Mouse (Mus musculus): ENCODE measurements around the gene Trmt112. TPM values are rescaled to one million over a fixed set of nuclear protein-coding genes. Genes with fewer than 3 reads are reported as not detected.
A peak's percentile ranks its signal among the peaks of the same experiment; 100 is the strongest.

Trmt112 gene
- polyA plus RNA-seq, 1 experiment from 2014 or later, result 148 TPM

DNA sequence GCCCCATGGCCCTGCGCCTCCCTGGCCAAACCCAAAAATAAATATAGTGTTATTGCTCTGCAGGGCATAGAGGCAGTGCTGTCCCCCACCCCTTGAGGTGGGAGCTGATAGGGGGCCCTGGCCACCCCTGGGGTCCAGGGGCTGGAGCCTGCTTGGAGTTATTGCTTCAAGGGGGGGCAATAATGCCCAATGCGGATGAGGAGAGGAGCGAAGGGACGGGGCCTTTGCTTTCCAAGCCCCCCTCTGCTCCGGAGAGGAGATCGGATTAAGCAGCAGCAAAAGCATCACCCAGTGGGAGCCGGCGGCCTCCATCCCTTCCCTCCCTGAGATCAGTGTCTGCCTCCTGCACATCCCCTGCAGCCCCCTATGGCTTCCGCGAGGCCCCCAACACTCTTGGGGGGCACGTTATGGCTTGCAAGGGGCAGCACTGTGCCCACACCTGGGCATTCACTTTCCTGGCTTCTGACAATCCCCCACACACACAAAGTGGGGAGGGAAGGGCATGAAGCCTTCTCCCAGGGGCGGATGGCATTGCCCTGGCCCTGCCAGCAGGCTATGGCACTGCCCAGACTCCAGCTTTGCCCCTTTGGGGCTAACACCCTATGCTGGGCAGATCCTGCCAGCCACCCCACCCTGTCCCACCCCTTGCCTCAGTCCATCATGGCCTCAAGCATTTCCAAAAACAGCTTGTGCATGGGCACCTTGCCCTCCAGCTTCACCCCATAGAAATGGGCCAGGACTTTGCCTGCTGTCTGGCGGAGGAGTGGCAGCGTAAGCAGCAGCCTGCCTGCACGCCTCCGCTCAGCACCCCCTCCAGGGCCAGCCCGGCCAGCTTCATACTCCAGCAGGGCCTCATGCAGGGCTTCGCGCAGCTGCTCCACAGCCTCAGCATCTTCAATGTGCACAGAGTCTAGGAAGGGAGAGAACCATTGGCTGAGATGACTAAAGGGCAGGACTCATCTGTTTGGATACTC, 1.9 kb downstream of the Trmt112 start:
- peaks cover 34% of the 10 kb centered on the region for H3K4me1 ChIP-seq
- H3K27ac ChIP-seq, result no peak overlapping the region
- H3K36me3 ChIP-seq, result peaks cover 48% of the 10 kb centered on the region
- H3K9me3 ChIP-seq (replicated peaks), result no peaks in the 10 kb centered on the region
- WGBS, result 82% methylated on average over 19 of the region's 19 CpGs
- no peaks in the 10 kb centered on the region for H3K27me3 ChIP-seq
- H3K4me3 ChIP-seq (replicated peaks), result peak overlapping the region; percentile 70
- peak overlapping the region; percentile 90 for H3K4me2 ChIP-seq
- no peak for ATAC-seq (replicated peaks; ENCODE audit: low FRiP score)
- H3K9ac ChIP-seq, result 0 out of 2 replicates have a peak overlapping the region, but pooled peaks have one; percentile 31

DNA sequence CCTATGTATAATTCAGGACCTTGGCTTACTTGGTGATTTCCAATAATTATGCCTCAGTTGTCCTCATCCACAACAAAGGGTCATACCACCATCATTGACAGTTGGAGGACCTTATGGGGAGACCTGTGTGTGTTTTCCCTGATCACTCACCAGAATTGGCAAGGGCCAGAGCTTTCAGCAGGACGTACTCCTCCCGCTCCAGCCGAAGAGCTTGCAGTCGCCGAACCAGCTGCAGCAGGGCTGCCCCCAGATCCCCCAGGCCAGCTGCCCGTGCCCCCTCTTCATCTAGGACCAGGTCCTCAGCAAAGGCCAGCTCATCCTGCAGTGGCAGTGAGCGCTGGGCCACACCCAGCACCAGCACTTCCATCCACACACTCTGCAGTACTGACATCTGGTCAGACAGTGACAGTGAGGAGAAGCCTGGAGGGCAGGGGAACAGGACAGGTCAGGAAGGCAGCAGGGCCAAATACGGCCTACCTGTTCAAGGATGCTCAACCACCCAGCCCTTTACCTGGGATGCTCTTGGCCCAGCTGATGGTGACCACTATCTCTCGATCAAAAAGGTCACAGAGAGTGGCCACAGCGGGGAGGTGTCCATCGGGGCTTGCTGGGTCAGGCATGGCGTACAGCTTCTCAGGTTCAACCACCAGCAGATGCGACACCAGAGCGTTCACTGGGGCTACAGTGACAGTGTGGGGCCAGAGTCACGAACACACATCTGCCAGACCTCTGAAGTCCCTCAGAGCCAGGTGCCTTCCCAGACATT, 2.9 kb downstream of the Trmt112 start:
- WGBS, result 90% methylated on average over 15 of the region's 15 CpGs
- Histone ChIP-seq H3K27me3 (no peaks in the 10 kb centered on the region), H3K4me2 (no peak overlapping the region), H3K4me1 (peaks cover 29% of the 10 kb centered on the region), H3K9ac (no peak overlapping the region), H3K27ac (no peak overlapping the region), H3K36me3 (peaks cover 38% of the 10 kb centered on the region), H3K9me3 (replicated peaks) (no peaks in the 10 kb centered on the region), H3K4me3 (replicated peaks) (no peak overlapping the region)
- ATAC-seq (replicated peaks; ENCODE audit: low FRiP score), result no peak

DNA sequence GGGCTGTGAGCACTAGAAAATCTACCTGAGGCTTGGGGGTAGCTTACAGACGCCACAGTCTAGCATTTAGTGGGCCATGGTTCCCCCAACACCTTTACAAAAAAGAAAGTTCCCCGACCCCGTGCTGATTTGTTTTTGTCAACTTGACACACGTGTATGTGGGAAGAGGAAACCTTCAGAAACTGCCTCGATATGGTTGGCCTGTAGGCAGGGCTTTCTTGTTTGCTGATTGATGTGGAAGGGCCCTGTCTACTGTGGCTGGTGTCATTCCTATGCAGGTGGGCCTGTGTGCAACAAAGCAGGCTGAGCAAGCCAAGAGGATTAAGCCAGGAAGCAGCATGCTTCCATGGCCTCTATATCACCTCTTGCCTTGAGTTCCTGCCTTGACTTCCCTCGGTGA, 3.5 kb downstream of the Trmt112 start:
- H3K36me3 ChIP-seq, result peaks cover 37% of the 10 kb centered on the region
- no peak overlapping the region for H3K4me2 ChIP-seq
- no peaks in the 10 kb centered on the region for H3K9me3 ChIP-seq (replicated peaks)
- ATAC-seq (replicated peaks; ENCODE audit: low FRiP score), result no peak
- 87% methylated on average over 6 of the region's 6 CpGs for WGBS
- H3K9ac ChIP-seq, result no peak overlapping the region
- no peaks in the 10 kb centered on the region for H3K27me3 ChIP-seq
- no peak overlapping the region for H3K27ac ChIP-seq
- H3K4me3 ChIP-seq (replicated peaks), result no peak overlapping the region
- peaks cover 23% of the 10 kb centered on the region for H3K4me1 ChIP-seq

- H3K27ac ChIP-seq, result peak overlapping the region; percentile 41; the same call in 1 of the 2 replicates
- ATAC-seq (replicated peaks; ENCODE audit: low FRiP score), result no peak
- H3K36me3 ChIP-seq, result peaks cover 43% of the 10 kb centered on the region
- no peaks in the 10 kb centered on the region for H3K27me3 ChIP-seq
- H3K9ac ChIP-seq, result no peak overlapping the region
- H3K4me3 ChIP-seq (replicated peaks), result no peak overlapping the region
- H3K4me1 ChIP-seq, result peaks cover 13% of the 10 kb centered on the region
- H3K9me3 ChIP-seq (replicated peaks), result no peaks in the 10 kb centered on the region
- H3K4me2 ChIP-seq, result no peak overlapping the region
- 78% methylated on average over 11 of the region's 11 CpGs for WGBS
Observed at GRCm38 (mm10) chr19:6913991-6914390, 4.5 kb downstream of the Trmt112 start.

DNA sequence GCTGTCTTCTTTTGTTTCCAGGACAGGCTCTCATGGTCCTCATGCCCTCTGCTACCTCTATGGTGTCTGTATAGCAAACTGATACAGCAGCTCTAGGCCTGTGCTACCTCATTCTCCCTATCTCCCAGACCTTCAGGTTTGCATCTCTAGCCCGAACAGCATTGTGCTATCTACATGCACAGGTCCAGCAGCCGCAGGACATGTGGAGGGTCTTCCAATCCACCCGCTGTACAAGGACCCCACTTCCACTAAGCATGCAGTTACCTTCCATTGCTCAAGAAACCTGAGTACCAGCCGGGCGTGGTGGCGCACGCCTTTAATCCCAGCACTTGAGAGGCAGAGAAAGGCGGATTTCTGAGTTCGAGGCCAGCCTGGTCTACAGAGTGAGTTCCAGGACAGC, 5.0 kb downstream of the Trmt112 start:
- peaks cover 14% of the 10 kb centered on the region for H3K4me1 ChIP-seq
- H3K9me3 ChIP-seq (replicated peaks), result no peaks in the 10 kb centered on the region
- ATAC-seq (replicated peaks; ENCODE audit: low FRiP score), result no peak
- no peak overlapping the region for H3K9ac ChIP-seq
- H3K4me3 ChIP-seq (replicated peaks), result no peak overlapping the region
- H3K27me3 ChIP-seq, result no peaks in the 10 kb centered on the region
- peaks cover 43% of the 10 kb centered on the region for H3K36me3 ChIP-seq
- H3K4me2 ChIP-seq, result no peak overlapping the region
- H3K27ac ChIP-seq, result no peak overlapping the region
- WGBS, result 91% methylated on average over 9 of the region's 9 CpGs

DNA sequence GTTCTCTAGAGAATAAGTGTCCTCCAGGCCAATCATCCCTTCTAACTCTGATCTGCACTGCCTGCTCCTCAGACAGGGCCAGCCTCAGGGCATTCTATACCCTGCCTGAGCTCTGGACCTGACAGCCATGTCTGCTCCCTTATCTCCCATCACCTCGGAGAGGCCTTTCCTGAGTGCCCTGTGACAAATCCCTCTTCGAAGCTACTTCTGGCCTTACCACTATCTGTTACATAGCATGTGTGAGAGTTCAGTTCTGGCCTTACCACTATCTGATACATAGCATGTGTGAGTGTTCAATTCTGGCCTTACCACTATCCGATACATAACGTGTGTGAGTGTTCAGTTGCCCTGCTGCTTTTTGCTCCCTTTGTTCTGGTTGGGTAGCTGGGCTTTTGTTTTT, 5.8 kb downstream of the Trmt112 start:
- Histone ChIP-seq H3K4me3 (replicated peaks) (no peak overlapping the region), H3K4me2 (no peak overlapping the region), H3K36me3 (peaks cover 43% of the 10 kb centered on the region), H3K4me1 (peaks cover 21% of the 10 kb centered on the region), H3K9me3 (replicated peaks) (no peaks in the 10 kb centered on the region), H3K9ac (no peak overlapping the region), H3K27me3 (no peaks in the 10 kb centered on the region), H3K27ac (no peak overlapping the region)
- 83% methylated on average over 4 of the region's 4 CpGs for WGBS
- no peak for ATAC-seq (replicated peaks; ENCODE audit: low FRiP score)

- Histone ChIP-seq H3K4me2 (no peak overlapping the region), H3K36me3 (peaks cover 37% of the 10 kb centered on the region), H3K27me3 (no peaks in the 10 kb centered on the region), H3K4me1 (peaks cover 22% of the 10 kb centered on the region), H3K9me3 (replicated peaks) (no peaks in the 10 kb centered on the region), H3K27ac (no peak overlapping the region), H3K9ac (no peak overlapping the region), H3K4me3 (replicated peaks) (no peak overlapping the region)
- ATAC-seq (replicated peaks; ENCODE audit: low FRiP score), result no peak
- WGBS, result 70% methylated on average over 4 of the region's 4 CpGs
Observed at GRCm38 (mm10) chr19:6916496-6916895, 7.0 kb downstream of the Trmt112 start.

GRCm38 (mm10) chr19:6918321-6918720, 8.8 kb downstream of the Trmt112 start:
- no peak for ATAC-seq (replicated peaks; ENCODE audit: low FRiP score)
- Histone ChIP-seq H3K27me3 (peaks cover 8% of the 10 kb centered on the region), H3K36me3 (peaks cover 19% of the 10 kb centered on the region), H3K9ac (no peak overlapping the region), H3K4me1 (peaks cover 28% of the 10 kb centered on the region), H3K9me3 (replicated peaks) (no peaks in the 10 kb centered on the region), H3K4me2 (no peak overlapping the region), H3K4me3 (replicated peaks) (no peak overlapping the region), H3K27ac (no peak overlapping the region)
- WGBS, result 88% methylated on average over 4 of the region's 4 CpGs

DNA sequence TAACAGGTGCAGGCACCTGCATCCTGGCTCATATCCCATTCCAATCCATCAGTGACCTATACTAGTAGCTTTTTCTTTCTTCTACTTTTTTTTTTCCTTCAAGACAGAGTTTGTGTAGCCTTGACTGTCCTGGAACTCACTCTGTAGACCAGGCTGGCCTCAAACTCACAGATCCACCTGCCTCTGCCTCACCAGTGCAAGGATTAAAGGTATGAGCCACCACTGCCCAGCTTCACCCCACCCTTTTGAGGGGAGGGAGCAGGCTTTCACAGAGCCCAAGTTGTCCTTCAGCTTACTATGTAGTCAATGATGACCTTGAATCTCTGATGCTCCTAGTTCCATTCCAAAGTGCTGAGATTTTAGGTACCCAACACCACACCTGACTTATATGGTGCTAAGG, 9.9 kb downstream of the Trmt112 start:
- H3K9me3 ChIP-seq (replicated peaks), result no peaks in the 10 kb centered on the region
- peaks cover 28% of the 10 kb centered on the region for H3K4me1 ChIP-seq
- H3K27ac ChIP-seq, result 0 out of 2 replicates have a peak overlapping the region, but pooled peaks have one; percentile 27
- 0 out of 2 replicates have a peak overlapping the region, but pooled peaks have one; percentile 75 for H3K9ac ChIP-seq
- H3K4me2 ChIP-seq, result peak overlapping the region; percentile 93; the same call in 1 of the 2 replicates
- peaks cover 7% of the 10 kb centered on the region; the same call in 1 of the 2 replicates for H3K36me3 ChIP-seq
- no peak for ATAC-seq (replicated peaks; ENCODE audit: low FRiP score)
- H3K27me3 ChIP-seq, result peaks cover 19% of the 10 kb centered on the region
- H3K4me3 ChIP-seq (replicated peaks), result no peak overlapping the region

DNA sequence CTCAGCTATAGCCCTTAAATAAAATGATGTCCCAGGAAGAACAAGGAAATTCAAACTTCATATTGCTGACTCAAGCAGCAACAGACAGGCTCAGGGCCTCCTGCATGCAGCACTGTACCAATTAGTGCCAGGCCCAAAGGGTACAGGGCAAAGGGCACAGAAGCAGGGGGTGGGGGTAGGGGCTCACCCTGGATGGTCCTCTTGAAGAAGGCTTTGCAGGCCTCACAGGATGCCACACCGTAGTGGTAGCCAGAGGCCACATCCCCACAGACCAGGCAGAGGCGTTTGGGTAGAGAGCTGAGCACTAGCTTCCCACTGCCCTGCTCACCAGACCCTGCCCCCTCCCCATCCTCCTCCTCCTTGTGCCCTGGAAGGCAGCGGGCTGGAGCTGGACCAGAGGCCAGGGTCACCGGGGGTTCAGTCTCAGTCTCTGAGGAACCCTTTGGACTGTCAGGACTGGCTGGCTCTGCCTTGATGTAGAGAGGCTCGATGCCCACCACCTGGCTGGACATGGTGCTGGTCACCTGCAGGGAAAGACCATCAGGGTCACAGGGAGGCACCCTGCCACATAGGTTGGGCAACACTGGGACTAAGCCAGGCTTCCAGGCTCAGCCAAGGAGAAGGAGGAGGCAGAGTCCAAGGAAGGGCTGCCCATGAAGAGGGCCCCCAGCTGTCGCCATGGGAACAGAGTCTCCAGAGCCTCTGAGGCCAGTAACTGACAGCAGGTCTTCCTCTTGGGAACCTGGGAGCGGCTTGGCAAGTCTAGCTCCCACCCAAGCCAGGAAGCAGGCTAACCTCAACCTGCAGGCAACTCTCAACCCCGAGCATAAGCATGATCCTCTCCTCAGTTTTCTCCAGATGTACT, 10.6 kb downstream of the Trmt112 start:
- Histone ChIP-seq H3K27ac (peak overlapping the region; percentile 91), H3K36me3 (peaks cover 6% of the 10 kb centered on the region; the same call in 1 of the 2 replicates), H3K9ac (peak overlapping the region; percentile 75; the same call in 1 of the 2 replicates), H3K4me1 (peaks cover 34% of the 10 kb centered on the region), H3K4me3 (replicated peaks) (peak overlapping the region; percentile 85), H3K4me2 (peak overlapping the region; percentile 93), H3K9me3 (replicated peaks) (no peaks in the 10 kb centered on the region), H3K27me3 (peaks cover 26% of the 10 kb centered on the region)
- peak; percentile 3; the same call in 1 of the 2 replicates for ATAC-seq (replicated peaks; ENCODE audit: low FRiP score)
- 31% methylated on average over 8 of the region's 8 CpGs for WGBS
